23 mouse cellular contexts compared by ENCODE assay signal in genomic region chr11:48796290-48796689, GRCm38 (mm10). TPM values are rescaled to one million over a fixed set of nuclear protein-coding genes. Genes with fewer than 3 reads are reported as not detected.
DNase-seq lines count a peak whose midpoint lies in the region; ATAC-seq and TF ChIP-seq lines count a peak whose summit lies in the region.
"Had no signal": no experiment of that assay in that cellular context is flagged by ENCODE, and none has a peak within 500 bp of the region (broad histone marks: within the 10 kb centered on the region; RNA-seq: fewer than 3 reads in every experiment).

No protein-coding gene starts in this region.

- no peak for DNase-seq in gastrocnemius, adult 2 months
- no peak for DNase-seq in gastrocnemius, postnatal 14 days
- DNase-seq in kidney, adult 2 months, result no peak
- no peak for DNase-seq in kidney, adult 18-20 months
- no peak for DNase-seq in lung, embryonic 14.5 days
- DNase-seq in lung, postnatal 36 days, result no peak
- DNase-seq in brain, embryonic 14.5 days (ENCODE audit: low read depth), result no peak
- DNase-seq in layer of hippocampus, postnatal 36 days, result no peak
- DNase-seq: adrenal gland, postnatal 10 days; B cell, adult 2 months; cerebellum, adult 11-12 months; cerebellum, postnatal 25 days; gastrocnemius, postnatal 36 days; heart, adult 18-20 months had no signal

- no peaks in the 10 kb centered on the region for H3K27me3 ChIP-seq in kidney, adult 2 months (replicated peaks; ENCODE audit: control insufficient read depth, insufficient read depth, low read length)
- no peaks in the 10 kb centered on the region for H3K27me3 ChIP-seq in lung, embryonic 14.5 days (ENCODE audit: insufficient read depth, low read length)
- H3K27me3 ChIP-seq: embryonic facial prominence, embryonic 13.5 days; forebrain, embryonic 12.5 days; heart, embryonic 15.5 days; hindbrain, embryonic 15.5 days had no signal

- no peak overlapping the region for H3K4me3 ChIP-seq in gastrocnemius, adult 2 months
- no peak overlapping the region for H3K4me3 ChIP-seq in kidney, adult 2 months (ENCODE audit: insufficient read depth, low read depth, low read length)
- H3K4me3 ChIP-seq in lung, embryonic 14.5 days (ENCODE audit: low read depth, low read length), result no peak overlapping the region
- H3K4me3 ChIP-seq: embryonic facial prominence, embryonic 13.5 days; forebrain, embryonic 12.5 days; heart, embryonic 15.5 days; hindbrain, embryonic 10.5 days; hindbrain, embryonic 15.5 days had no signal

- no peaks in the 10 kb centered on the region for H3K36me3 ChIP-seq in kidney, adult 2 months (ENCODE audit: control insufficient read depth, insufficient read depth, low read length)
- peaks cover 3% of the 10 kb centered on the region for H3K36me3 ChIP-seq in lung, embryonic 14.5 days (ENCODE audit: insufficient read depth)
- H3K36me3 ChIP-seq: embryonic facial prominence, embryonic 13.5 days; heart, embryonic 15.5 days; hindbrain, embryonic 15.5 days had no signal

- no peak for ATAC-seq in lung, embryonic 14.5 days (ENCODE audit: insufficient read depth)
- ATAC-seq: CD4-positive, CD25-positive, alpha-beta regulatory T cell, adult 4 months; forebrain, embryonic 16.5 days; inflammation-experienced regulatory T-cells, adult 6 months had no signal

- H3K9ac ChIP-seq in lung, embryonic 14.5 days, result no peak overlapping the region
- H3K9ac ChIP-seq: embryonic facial prominence, embryonic 13.5 days; heart, embryonic 15.5 days; hindbrain, embryonic 15.5 days had no signal

- H3K4me2 ChIP-seq in lung, embryonic 14.5 days, result no peak overlapping the region
- H3K4me2 ChIP-seq: embryonic facial prominence, embryonic 13.5 days; forebrain, embryonic 12.5 days; heart, embryonic 11.5 days; heart, embryonic 15.5 days; hindbrain, embryonic 15.5 days had no signal

- no peak overlapping the region for H3K27ac ChIP-seq in gastrocnemius, adult 2 months
- H3K27ac ChIP-seq in kidney, adult 2 months (ENCODE audit: insufficient read depth, low read depth, low read length), result no peak overlapping the region
- H3K27ac ChIP-seq in lung, embryonic 14.5 days (ENCODE audit: low read depth), result no peak overlapping the region
- H3K27ac ChIP-seq: embryonic facial prominence, embryonic 13.5 days; forebrain, embryonic 12.5 days; heart, embryonic 15.5 days; hindbrain, embryonic 10.5 days; hindbrain, embryonic 15.5 days had no signal

- TF ChIP-seq CTCF in gastrocnemius, adult 2 months (IDR thresholded peaks at IDR 0.05), result peak; percentile 3; the same call in 1 of the 2 replicates
- TF ChIP-seq CTCF in kidney, adult 2 months (conservative IDR thresholded peaks at IDR 0.05; ENCODE audit: insufficient read depth, insufficient read length, low read depth, low read length), result 0 out of 2 replicates have a peak, but pooled peaks have one; percentile 23
- 0 out of 2 replicates have a peak, but pooled peaks have one; percentile 6 for TF ChIP-seq CTCF in lung, embryonic 14.5 days (IDR thresholded peaks at IDR 0.05; ENCODE audit: low read depth)
- TF ChIP-seq CTCF in brain, embryonic 14.5 days (IDR thresholded peaks at IDR 0.05; ENCODE audit: borderline replicate concordance, extremely low read depth, insufficient read depth, insufficient read length), result peak; percentile 1; the same call in 1 of the 2 replicates

- H3K9me3 ChIP-seq in lung, embryonic 14.5 days (ENCODE audit: low read depth, low read length), result no peaks in the 10 kb centered on the region
- H3K9me3 ChIP-seq: embryonic facial prominence, embryonic 13.5 days; forebrain, embryonic 12.5 days; heart, embryonic 15.5 days; hindbrain, embryonic 10.5 days; hindbrain, embryonic 15.5 days had no signal

- intact Hi-C loops in gastrocnemius, adult 2 months (cut with DNase I), result no loop called here
- intact Hi-C loops in gastrocnemius, postnatal 14 days (cut with DNase I; ENCODE audit: low total_unique reads), result no loop called here

- H3K4me1 ChIP-seq in kidney, adult 2 months (ENCODE audit: control insufficient read depth, insufficient read depth, low read length), result peaks cover 3% of the 10 kb centered on the region; the same call in 1 of the 2 replicates
- H3K4me1 ChIP-seq in lung, embryonic 14.5 days (ENCODE audit: insufficient read depth), result 0 out of 2 replicates have a peak, but pooled peaks cover 7% of the 10 kb centered on the region

- no peak for TF ChIP-seq POLR2A in kidney, adult 2 months (IDR thresholded peaks at IDR 0.05; ENCODE audit: low read depth, low read length)
- no peak for TF ChIP-seq POLR2A in brain, embryonic 14.5 days (IDR thresholded peaks at IDR 0.05; ENCODE audit: borderline replicate concordance, extremely low read depth, insufficient read depth, insufficient read length, poor library complexity, severe bottlenecking)

- WGBS in kidney, adult 2 months, result 73% methylated on average over 4 of the region's 4 CpGs
- 70% methylated on average over 4 of the region's 4 CpGs for WGBS in lung, embryonic 14.5 days

RNA-seq across cellular contexts. Expression of gene Rack1, which starts 3.8 kb away (rescaled TPM):
- total RNA-seq in gastrocnemius, adult 2 months (2021), result 100 to 1,000 TPM; 383 to 424 TPM
- 100 to 1,000 TPM; 392 to 429 TPM for total RNA-seq in gastrocnemius, postnatal 14 days (2021)
- 1,151 and 1,243 TPM in 2 replicates for polyA plus RNA-seq in kidney, adult 2 months (2012; rRNA removed)
- polyA plus RNA-seq in lung, embryonic 14.5 days (2014; fragmentation: Nextera tagmentation; extraction: Ambion mirVana), result 935 and 940 TPM in 2 replicates
- 1,339 and 1,725 TPM in 2 replicates for polyA plus RNA-seq in brain, embryonic 14.5 days (2012; rRNA removed)
- total RNA-seq in layer of hippocampus, postnatal 36 days (2021), result 100 to 1,000 TPM; 241 to 254 TPM

RNA-seq across cellular contexts. Expression of gene Trim41, which starts 20.9 kb away (rescaled TPM):
- 10 to 100 TPM; 19.9 to 23.6 TPM for total RNA-seq in gastrocnemius, adult 2 months (2021)
- 10 to 100 TPM; 16.3 to 21.0 TPM for total RNA-seq in gastrocnemius, postnatal 14 days (2021)
- 26.3 and 27.3 TPM in 2 replicates for polyA plus RNA-seq in kidney, adult 2 months (2012; rRNA removed)
- polyA plus RNA-seq in lung, embryonic 14.5 days (2014; fragmentation: Nextera tagmentation; extraction: Ambion mirVana), result 4.5 and 4.6 TPM in 2 replicates
- polyA plus RNA-seq in brain, embryonic 14.5 days (2012; rRNA removed), result 39.3 and 44.2 TPM in 2 replicates
- total RNA-seq in layer of hippocampus, postnatal 36 days (2021), result 10 to 100 TPM; 58.3 to 59.6 TPM

RNA-seq across cellular contexts. Expression of gene Trim7, which starts 29.6 kb away (rescaled TPM):
- total RNA-seq in gastrocnemius, adult 2 months (2021), result 10 to 100 TPM; 25.9 to 51.8 TPM
- total RNA-seq in gastrocnemius, postnatal 14 days (2021), result 100 to 1,000 TPM in 1 of 2 experiments, 10 to 100 TPM in 1; 93.7 to 106 TPM
- 80.3 and 98.8 TPM in 2 replicates for polyA plus RNA-seq in kidney, adult 2 months (2012; rRNA removed)
- 0.55 and 1.4 TPM in 2 replicates for polyA plus RNA-seq in lung, embryonic 14.5 days (2014; fragmentation: Nextera tagmentation; extraction: Ambion mirVana)
- polyA plus RNA-seq in brain, embryonic 14.5 days (2012; rRNA removed), result 2.6 and 2.8 TPM in 2 replicates
- 1 to 10 TPM; 1.6 to 2.5 TPM for total RNA-seq in layer of hippocampus, postnatal 36 days (2021)

RNA-seq across cellular contexts. Expression of gene Gm12184, which starts 30.2 kb away (rescaled TPM):
- total RNA-seq in gastrocnemius, adult 2 months (2021), result 1 to 10 TPM; 1.5 to 2.2 TPM
- total RNA-seq in gastrocnemius, postnatal 14 days (2021), result 1 to 10 TPM; 2.7 to 3.0 TPM
- 9.7 and 10.4 TPM in 2 replicates for polyA plus RNA-seq in kidney, adult 2 months (2012; rRNA removed)
- polyA plus RNA-seq in lung, embryonic 14.5 days (2014; fragmentation: Nextera tagmentation; extraction: Ambion mirVana), result 11.3 and 11.8 TPM in 2 replicates
- polyA plus RNA-seq in brain, embryonic 14.5 days (2012; rRNA removed), result 34.5 and 47.1 TPM in 2 replicates
- 1 to 10 TPM in 1 of 2 experiments, under 1 TPM in 1; 0.40 to 1.3 TPM for total RNA-seq in layer of hippocampus, postnatal 36 days (2021)

Comparison
In these comparisons a context has a peak if more than half of its experiments do, and no peak if none do; other contexts are left out.
1. RNA of gene Trim7, which starts 29.6 kb away (total RNA-seq): 93.7 to 106 TPM in gastrocnemius, postnatal 14 days and 25.9 to 51.8 TPM in gastrocnemius, adult 2 months; 1.6 to 2.5 TPM in layer of hippocampus, postnatal 36 days; every median in the first group is over 4 times any median in the second.
2. Peak in every context shown above with its lines, with median percentiles within 50 percentile points of each other: CTCF ChIP-seq.